Mouse (Mus musculus): ENCODE measurements around the gene Ttc25. TPM values are rescaled to one million over a fixed set of nuclear protein-coding genes. Genes with fewer than 3 reads are reported as not detected.
"Not testable (repeated sequence)": the region's sequence is repeated elsewhere in the genome, so short reads cannot be mapped to it uniquely, and the experiment has no call there.

Ttc25 gene
- polyA plus RNA-seq, 1 experiment, result 1.5 TPM

GRCm38 (mm10) chr11:100595533-100595932 lies 50.1 kb downstream of the Ttc25 start:
- DNase-seq (ENCODE audit: extremely low spot score in 1 of 2, low spot score in 1 of 2), result no peak

DNA sequence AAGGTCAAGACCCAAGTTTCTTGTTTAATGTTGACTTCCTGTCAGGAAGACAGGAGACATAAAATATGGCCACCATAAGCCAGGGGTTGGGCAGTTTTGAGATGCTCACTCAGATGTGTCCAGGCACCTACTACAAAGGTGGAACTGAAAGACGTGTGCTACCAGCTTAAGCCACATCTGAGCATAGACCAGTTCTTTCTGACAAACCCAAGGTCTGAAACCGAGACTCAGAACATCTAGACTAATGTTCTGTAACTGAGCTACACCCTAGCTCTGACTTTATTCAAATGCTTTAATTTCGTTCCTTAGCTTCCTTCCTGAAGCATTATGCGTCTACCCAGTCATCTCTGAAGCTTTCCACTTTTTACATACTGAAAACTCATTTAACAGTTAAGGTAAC lies 52.7 kb downstream of the Ttc25 start:
- DNase-seq (ENCODE audit: extremely low spot score in 1 of 2, low spot score in 1 of 2), result no peak

DNA sequence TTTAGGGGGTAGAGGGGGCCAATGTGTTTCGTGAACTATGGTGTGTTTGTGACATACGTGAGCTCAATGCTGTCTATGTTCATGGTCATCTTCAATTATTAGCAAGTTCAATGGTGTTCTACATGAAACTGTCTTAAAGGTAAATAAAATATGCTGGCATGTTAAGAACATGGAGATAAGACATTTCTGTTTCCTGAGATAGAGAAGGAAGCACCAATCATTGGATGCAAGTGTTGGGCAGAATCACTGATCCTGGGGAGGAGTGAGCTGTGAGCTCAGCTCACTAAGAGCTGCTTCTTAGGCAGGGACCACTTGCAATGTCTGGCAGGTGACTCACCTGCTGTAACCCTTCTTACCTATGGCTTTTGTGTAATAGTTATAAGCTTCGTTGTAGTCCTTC lies 56.0 kb downstream of the Ttc25 start:
- DNase-seq (ENCODE audit: extremely low spot score in 1 of 2, low spot score in 1 of 2), result no peak

DNA sequence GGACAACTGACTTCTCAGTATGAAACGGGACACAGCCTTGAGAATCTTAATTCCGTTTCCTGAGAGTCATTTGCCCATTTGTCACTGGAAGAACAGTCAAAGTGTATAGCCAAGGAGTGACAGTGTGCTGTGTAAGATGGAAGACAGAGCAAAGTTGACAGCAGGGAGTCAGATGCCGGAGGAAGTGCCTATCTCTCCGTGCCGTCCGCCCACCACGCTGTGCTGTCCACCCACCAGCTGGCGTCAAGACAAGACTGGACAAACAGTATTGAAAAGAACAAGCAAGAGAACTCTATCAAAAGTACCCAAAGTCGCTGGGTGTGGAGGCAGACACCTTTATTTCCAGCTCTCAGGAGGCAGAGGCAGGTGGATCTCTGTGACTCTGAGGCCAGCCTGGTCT lies 57.7 kb downstream of the Ttc25 start:
- no peak for DNase-seq (ENCODE audit: extremely low spot score in 1 of 2, low spot score in 1 of 2)

- DNase-seq (ENCODE audit: extremely low spot score in 1 of 2, low spot score in 1 of 2), result no peak
Measured at GRCm38 (mm10) chr11:100603813-100604212, 58.4 kb downstream of the Ttc25 start.

- DNase-seq (ENCODE audit: extremely low spot score in 1 of 2, low spot score in 1 of 2), result peak in 1 of 2 experiments; percentile 51
Measured at GRCm38 (mm10) chr11:100604321-100605005, 59.1 kb downstream of the Ttc25 start.

DNA sequence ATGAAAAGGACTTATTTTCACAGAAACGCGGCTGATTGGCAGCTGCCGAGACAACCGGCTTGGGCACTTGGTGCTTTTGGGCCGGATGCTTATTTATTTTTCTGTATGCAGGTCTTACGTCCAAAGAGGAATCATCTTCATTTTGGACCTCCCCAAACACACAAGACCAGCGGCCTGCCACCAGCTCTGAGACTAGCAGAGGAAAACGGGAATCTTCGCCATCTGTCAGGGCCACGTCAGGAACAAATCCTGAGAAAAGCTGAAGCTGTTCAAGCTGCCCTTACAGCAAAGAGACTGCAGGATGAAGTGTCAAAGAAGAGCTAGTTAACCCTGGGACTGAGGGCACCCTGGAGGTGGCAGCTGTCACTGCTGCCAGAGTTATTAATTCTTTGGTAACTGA lies 60.0 kb downstream of the Ttc25 start:
- no peak for DNase-seq (ENCODE audit: extremely low spot score in 1 of 2, low spot score in 1 of 2)

- DNase-seq (ENCODE audit: extremely low spot score in 1 of 2, low spot score in 1 of 2), result no peak
Measured at GRCm38 (mm10) chr11:100607121-100607520, 61.7 kb downstream of the Ttc25 start.

- no peak for DNase-seq (ENCODE audit: extremely low spot score in 1 of 2, low spot score in 1 of 2)
Measured at GRCm38 (mm10) chr11:100608796-100609195, 63.4 kb downstream of the Ttc25 start.

DNA sequence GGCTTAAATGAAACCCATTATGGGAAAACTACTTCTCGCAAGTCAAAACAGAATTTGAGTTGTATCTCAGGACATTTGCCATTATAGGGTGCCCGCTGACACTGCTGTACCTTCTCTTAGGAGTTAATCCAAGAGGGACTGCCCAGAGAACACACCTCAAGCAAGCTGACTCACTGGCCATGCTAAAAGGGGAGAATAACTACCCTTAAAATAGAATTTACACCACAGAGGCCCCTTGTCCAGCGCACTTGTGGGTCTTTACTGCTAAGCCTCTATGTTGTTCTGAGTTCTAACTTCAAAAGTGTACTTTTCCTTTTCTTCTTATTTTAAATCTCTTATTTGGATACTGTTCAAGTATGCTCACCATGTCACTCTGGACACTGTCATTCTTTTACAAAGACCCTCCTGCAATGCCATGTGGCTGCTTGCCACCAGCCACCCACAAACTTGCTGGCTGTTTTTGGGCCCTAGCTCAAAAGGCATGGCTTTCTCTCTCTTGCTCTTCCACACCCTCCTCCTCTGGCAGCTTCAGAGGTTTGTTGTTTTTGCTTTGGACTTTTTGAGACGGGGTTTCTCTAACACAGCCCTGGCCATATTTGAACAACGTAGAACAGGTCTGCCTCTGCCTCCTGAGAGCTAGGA lies 64.1 kb downstream of the Ttc25 start:
- DNase-seq (ENCODE audit: extremely low spot score in 1 of 2, low spot score in 1 of 2), result no peak

GRCm38 (mm10) chr11:100609997-100610680 lies 64.7 kb downstream of the Ttc25 start:
- DNase-seq (ENCODE audit: extremely low spot score in 1 of 2, low spot score in 1 of 2), result no peak

DNA sequence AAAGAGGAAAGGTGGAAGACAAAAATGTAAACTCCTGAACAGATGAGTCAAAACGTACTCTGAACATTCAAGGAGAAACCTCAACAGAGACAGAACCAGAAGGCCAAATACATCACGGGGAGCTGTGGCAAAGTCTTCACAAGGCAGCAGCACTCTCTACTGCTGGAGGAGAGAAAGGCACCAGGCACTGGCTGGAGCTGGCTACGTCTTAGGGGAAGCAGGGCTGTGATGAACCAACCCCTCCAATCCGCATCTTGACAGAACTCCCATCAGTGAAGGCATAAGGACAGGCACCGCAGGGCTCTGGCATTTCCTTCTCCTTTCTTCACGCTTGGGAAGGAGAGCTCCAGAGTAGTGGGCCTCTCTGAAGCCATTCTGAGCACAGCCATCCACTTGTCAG lies 66.2 kb downstream of the Ttc25 start:
- DNase-seq (ENCODE audit: extremely low spot score in 1 of 2, low spot score in 1 of 2), result no peak

- DNase-seq (ENCODE audit: extremely low spot score in 1 of 2, low spot score in 1 of 2), result peak in 1 of 2 experiments; percentile 56
Measured at GRCm38 (mm10) chr11:100613241-100613640, 67.8 kb downstream of the Ttc25 start.

GRCm38 (mm10) chr11:100616332-100616731 lies 70.9 kb downstream of the Ttc25 start:
- no peak for DNase-seq (ENCODE audit: extremely low spot score in 1 of 2, low spot score in 1 of 2)

DNA sequence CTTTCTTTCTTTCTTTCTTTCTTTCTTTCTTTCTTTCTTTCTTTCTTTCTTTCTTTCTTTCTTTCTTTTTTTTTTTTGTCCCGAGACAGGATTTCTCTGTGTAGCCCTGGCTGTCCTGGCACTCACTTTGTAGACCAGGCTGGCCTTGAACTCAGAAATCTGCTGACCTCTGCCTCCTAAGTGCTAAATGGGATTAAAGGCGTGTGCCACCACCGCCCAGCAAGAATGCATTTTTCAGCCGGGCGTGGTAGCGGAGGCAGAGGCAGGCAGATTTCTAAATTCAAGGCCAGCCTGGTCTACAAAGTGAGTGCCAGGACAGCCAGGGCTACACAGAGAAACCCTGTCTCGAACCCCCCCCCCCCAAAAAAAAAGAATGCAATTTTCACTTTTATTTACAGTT lies 71.4 kb downstream of the Ttc25 start:
- not testable (repeated sequence) for DNase-seq (ENCODE audit: extremely low spot score in 1 of 2, low spot score in 1 of 2)

DNA sequence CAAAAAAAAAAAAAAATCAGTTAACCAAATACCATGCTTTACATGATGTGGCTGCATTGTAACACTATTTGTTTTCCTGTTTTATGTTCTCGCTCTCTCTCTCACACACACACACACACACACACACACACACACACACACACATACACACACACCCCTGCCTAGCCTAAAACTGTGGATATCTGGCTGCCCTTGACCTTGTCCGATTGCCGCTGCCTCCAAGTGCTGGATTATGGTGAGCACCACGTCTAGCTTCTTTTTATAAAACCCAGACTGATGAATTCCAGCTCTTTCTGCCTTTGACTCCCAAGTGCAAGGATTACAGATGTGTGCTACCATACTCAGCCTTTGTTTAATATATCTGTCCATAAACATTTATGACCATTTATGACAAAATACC lies 72.1 kb downstream of the Ttc25 start:
- no peak for DNase-seq (ENCODE audit: extremely low spot score in 1 of 2, low spot score in 1 of 2)

DNA sequence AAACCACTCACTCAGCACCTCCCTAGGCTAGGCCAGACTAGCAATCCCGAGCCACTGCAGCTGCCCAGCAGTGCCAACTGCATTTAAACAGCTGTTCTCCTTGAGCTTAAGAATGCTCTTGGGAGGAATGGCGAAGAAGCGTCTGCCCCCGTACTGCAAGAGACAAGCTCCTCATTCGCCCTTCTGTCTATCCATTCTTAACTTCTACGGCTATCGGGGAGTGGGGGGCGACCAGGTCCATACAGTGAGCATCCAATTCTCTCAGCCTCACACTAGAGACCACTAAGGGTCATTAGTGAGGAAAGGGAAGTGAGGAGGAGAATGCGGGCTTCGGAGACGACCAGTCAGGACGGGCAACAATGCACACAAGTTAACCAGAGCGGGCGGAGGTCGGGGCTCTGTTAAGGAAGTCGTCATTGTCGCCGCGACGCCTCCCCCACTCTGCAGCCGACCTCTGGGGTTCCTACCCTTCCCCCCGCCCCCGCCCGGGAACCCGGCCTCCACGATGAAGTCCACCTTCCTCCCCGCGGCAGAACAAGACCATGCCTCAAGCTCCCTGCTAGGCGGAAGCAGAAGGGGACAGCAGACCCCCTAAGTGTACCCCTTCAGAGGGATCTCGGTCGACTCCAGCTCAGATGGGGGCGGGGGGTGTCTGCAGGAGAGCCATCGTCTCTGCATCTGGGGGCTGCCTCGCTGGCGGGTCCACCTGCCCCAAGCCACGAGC lies 73.5 kb downstream of the Ttc25 start, which contains the start of gene Nkiras2:
Gene Nkiras2 (plus strand): TSS at position 484 of the 724 bp plus-strand sequence.
- DNase-seq (ENCODE audit: extremely low spot score in 1 of 2, low spot score in 1 of 2), result no peak

DNA sequence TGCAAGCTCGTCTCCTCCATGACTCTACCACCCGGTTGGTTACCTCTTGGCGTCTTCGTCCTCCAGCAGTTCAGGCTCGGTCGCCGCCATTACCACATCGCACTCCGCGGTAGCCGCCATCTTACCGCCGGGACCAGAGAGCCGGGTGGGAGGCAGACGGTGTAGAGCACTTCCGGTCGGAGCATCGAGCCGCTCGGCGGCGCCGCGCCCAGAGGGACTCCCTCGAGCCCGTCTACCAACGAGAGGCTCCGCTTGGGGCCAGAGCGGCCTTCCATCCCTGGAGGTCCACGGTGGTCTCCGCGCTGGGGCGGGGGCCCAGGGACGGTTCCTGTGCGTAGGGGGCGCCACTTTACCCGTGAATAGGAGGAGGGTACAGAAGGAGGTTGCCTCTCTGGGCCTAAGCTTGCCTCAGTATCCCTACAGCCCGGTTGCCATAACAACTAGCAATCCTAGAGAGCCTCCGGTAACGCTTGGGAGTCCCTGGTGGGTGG lies 74.1 kb downstream of the Ttc25 start:
- DNase-seq (ENCODE audit: extremely low spot score in 1 of 2, low spot score in 1 of 2), result peak; percentile 93 to 98

DNA sequence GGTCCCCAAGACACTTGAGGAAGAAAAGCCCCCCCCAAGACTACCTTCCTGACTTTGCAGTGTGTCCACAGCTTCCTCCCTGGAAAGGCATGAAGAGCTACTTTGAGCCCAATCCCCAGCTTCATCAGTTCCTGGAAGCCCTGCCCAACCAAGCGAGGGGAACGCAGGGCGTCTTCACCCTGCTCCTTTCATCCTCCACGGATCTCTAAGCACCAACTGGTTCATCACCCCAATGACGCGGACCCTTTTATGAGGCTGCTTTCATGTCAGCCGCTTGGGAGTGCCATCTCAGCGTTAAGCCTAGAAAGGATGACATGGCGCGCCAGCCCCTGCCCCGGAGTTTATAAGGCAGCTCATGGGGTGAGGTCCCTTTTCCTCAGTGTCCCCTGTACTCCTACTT lies 74.6 kb downstream of the Ttc25 start, which contains the start of gene Dnajc7:
Gene Dnajc7 (minus strand): TSS at position 187 of the 400 bp plus-strand sequence.
- DNase-seq (ENCODE audit: extremely low spot score in 1 of 2, low spot score in 1 of 2), result no peak

Measured in frontal cortex, adult 2 months (tissue).